Comparison of ENCODE assay signal across 8 mouse cellular contexts in the genomic region with DNA sequence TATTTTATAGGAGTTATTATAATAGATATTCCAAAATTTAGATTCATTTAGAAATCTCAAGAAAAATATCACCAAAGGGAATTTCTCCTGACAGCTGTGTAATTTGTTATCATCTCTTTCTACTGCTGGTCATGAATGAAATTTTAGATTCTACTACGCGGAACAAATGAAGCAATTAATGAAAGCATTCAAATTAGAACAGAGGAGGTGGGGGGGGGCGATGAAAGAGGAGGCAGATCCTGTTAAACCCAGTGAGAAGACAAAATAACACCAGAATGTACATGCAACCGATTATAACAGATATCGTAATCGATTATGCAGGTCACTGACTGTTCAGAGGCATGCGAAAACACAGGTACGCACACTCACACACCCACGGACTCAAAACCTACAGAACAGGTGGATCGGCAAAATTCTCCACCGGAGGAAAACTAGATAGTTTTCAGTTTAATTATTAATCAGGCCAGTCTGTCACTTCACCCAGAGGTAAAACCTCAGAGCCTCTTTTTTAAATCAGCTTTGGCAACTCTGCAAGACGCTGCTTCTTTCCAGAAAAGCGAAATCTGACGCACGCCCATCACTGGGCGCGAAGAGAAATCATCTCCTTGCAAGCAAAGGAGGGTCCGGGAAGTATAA. TPM values are rescaled to one million over a fixed set of nuclear protein-coding genes. Genes with fewer than 3 reads are reported as not detected.
A peak's percentile ranks its signal among the peaks of the same experiment; 100 is the strongest.
DNase-seq lines count a peak whose midpoint lies in the region; ATAC-seq and TF ChIP-seq lines count a peak whose summit lies in the region.

No protein-coding gene starts in this region.

- no peaks in the 10 kb centered on the region for H3K27me3 ChIP-seq in heart, embryonic 11.5 days (ENCODE audit: control insufficient read depth, insufficient read depth, low read length)
- H3K27me3 ChIP-seq in CH12.LX (replicated peaks) = no peaks in the 10 kb centered on the region
- H3K27me3 ChIP-seq in forebrain, embryonic 13.5 days = no peaks in the 10 kb centered on the region
- 0 out of 2 replicates have a peak, but pooled peaks cover 3% of the 10 kb centered on the region for H3K27me3 ChIP-seq in limb, embryonic 10.5 days (ENCODE audit: low read depth, poor library complexity, severe bottlenecking)
- no peaks in the 10 kb centered on the region for H3K27me3 ChIP-seq in neural tube, embryonic 14.5 days (ENCODE audit: control insufficient read depth, insufficient read depth, low read length)

- dilution Hi-C loops in CH12.LX (cut with MboI; ENCODE audit: extremely low pct_ligation_motif_present, extremely low pct_unique_long_range_greater_than_20kb, low sequenced_read_pairs) = no loop called here

- DNase-seq in heart, postnatal 25 days (ENCODE audit: low spot score) = no peak
- no peak for DNase-seq in CH12.LX (ENCODE audit: extremely low read depth)
- no peak for DNase-seq in limb, embryonic 10.5 days (ENCODE audit: low spot score)
- DNase-seq in cerebellum, adult 18-20 months = no peak

- peak overlapping the region; percentile 78 for H3K4me2 ChIP-seq in heart, embryonic 11.5 days
- H3K4me2 ChIP-seq in CH12.LX (ENCODE audit: insufficient read depth, low read depth, poor library complexity, severe bottlenecking) = peak overlapping the region; percentile 91
- peak overlapping the region; percentile 74 for H3K4me2 ChIP-seq in forebrain, embryonic 13.5 days
- peak overlapping the region; percentile 63 for H3K4me2 ChIP-seq in neural tube, embryonic 14.5 days (ENCODE audit: low read depth, low read length)

- no peak for TF ChIP-seq CTCF in CH12.LX (conservative IDR thresholded peaks at IDR 0.05 in 1 of 2, IDR thresholded peaks at IDR 0.05 in 1 of 2; ENCODE audit: low read depth in 2 of 2, low read length in 2 of 2)

- H3K79me2 ChIP-seq in CH12.LX (replicated peaks; ENCODE audit: control insufficient read depth, extremely low read depth, insufficient read depth, poor library complexity, severe bottlenecking) = 0 out of 2 replicates have a peak, but pooled peaks cover 6% of the 10 kb centered on the region

- TF ChIP-seq RAD21 in CH12.LX (IDR thresholded peaks at IDR 0.05; ENCODE audit: low read depth, low read length) = no peak

- no peaks in the 10 kb centered on the region for H3K4me1 ChIP-seq in heart, embryonic 11.5 days (ENCODE audit: control insufficient read depth, insufficient read depth, low read length)
- peaks cover 4 to 14% of the 10 kb centered on the region in 2 experiments; a peak in 3 of 4 replicates for H3K4me1 ChIP-seq in CH12.LX (ENCODE audit: control insufficient read depth in 1 of 2, insufficient read depth in 2 of 2)
- peaks cover 21% of the 10 kb centered on the region for H3K4me1 ChIP-seq in forebrain, embryonic 13.5 days
- peaks cover 6% of the 10 kb centered on the region; the same call in 1 of the 2 replicates for H3K4me1 ChIP-seq in limb, embryonic 10.5 days
- peaks cover 6% of the 10 kb centered on the region; the same call in 1 of the 2 replicates for H3K4me1 ChIP-seq in neural tube, embryonic 14.5 days (ENCODE audit: control insufficient read depth, insufficient read depth, low read length)

- no peak for TF ChIP-seq POLR2A in CH12.LX (IDR thresholded peaks at IDR 0.05; ENCODE audit: low read depth, low read length)

- WGBS in heart, embryonic 11.5 days (ENCODE audit: insufficient replicate concordance) = 5% methylated on average over 18 of the region's 18 CpGs
- WGBS in forebrain, embryonic 13.5 days = 2% methylated on average over 18 of the region's 18 CpGs
- WGBS in limb, embryonic 10.5 days = 5% methylated on average over 18 of the region's 18 CpGs
- 2% methylated on average over 18 of the region's 18 CpGs for WGBS in neural tube, embryonic 14.5 days

- H3K9me3 ChIP-seq in heart, embryonic 11.5 days (replicated peaks; ENCODE audit: control insufficient read depth, low read length) = no peaks in the 10 kb centered on the region
- no peaks in the 10 kb centered on the region for H3K9me3 ChIP-seq in CH12.LX (replicated peaks; ENCODE audit: low read length)
- no peaks in the 10 kb centered on the region for H3K9me3 ChIP-seq in forebrain, embryonic 13.5 days (replicated peaks)
- H3K9me3 ChIP-seq in limb, embryonic 10.5 days (replicated peaks) = no peaks in the 10 kb centered on the region
- H3K9me3 ChIP-seq in neural tube, embryonic 14.5 days (ENCODE audit: control insufficient read depth, low read length) = no peaks in the 10 kb centered on the region

- no peak overlapping the region for H3K27ac ChIP-seq in heart, embryonic 11.5 days (ENCODE audit: low read depth, low read length)
- H3K27ac ChIP-seq in CH12.LX (ENCODE audit: insufficient read depth, low read depth) = no peak overlapping the region
- peak overlapping the region; percentile 90 for H3K27ac ChIP-seq in forebrain, embryonic 13.5 days
- H3K27ac ChIP-seq in limb, embryonic 10.5 days = peak overlapping the region; percentile 86
- H3K27ac ChIP-seq in neural tube, embryonic 14.5 days (ENCODE audit: low read depth, low read length) = peak overlapping the region; percentile 76

- H3K9ac ChIP-seq in heart, embryonic 11.5 days (ENCODE audit: low read depth, low read length) = peak overlapping the region; percentile 69
- peak overlapping the region; percentile 54 for H3K9ac ChIP-seq in CH12.LX (ENCODE audit: insufficient read depth, low read depth)
- H3K9ac ChIP-seq in forebrain, embryonic 13.5 days = peak overlapping the region; percentile 87
- peak overlapping the region; percentile 68 for H3K9ac ChIP-seq in neural tube, embryonic 14.5 days (replicated peaks; ENCODE audit: low read depth, low read length)

- intact Hi-C loops in heart, postnatal 25 days (cut with DNase I) = no loop called here

- no peak for TF ChIP-seq EP300 in CH12.LX (IDR thresholded peaks at IDR 0.05; ENCODE audit: low read length)

- in situ Hi-C loops in CH12.LX (cut with MboI; ENCODE audit: low pct_ligation_motif_present, low pct_unique_long_range_greater_than_20kb, low sequenced_read_pairs) = no loop called here

- H3K4me3 ChIP-seq in heart, embryonic 11.5 days (ENCODE audit: low read depth, low read length) = peak overlapping the region; percentile 60
- peak overlapping the region; percentile 74 to 80 (median 75) for H3K4me3 ChIP-seq in CH12.LX (replicated peaks in 1 of 3; ENCODE audit: low read depth in 2 of 3, low read length in 2 of 3, poor library complexity in 1 of 3)
- H3K4me3 ChIP-seq in forebrain, embryonic 13.5 days = peak overlapping the region; percentile 82
- peak overlapping the region; percentile 76 for H3K4me3 ChIP-seq in limb, embryonic 10.5 days
- H3K4me3 ChIP-seq in neural tube, embryonic 14.5 days (ENCODE audit: low read depth, low read length) = peak overlapping the region; percentile 61

- no peaks in the 10 kb centered on the region for H3K36me3 ChIP-seq in heart, embryonic 11.5 days (ENCODE audit: control insufficient read depth, insufficient read depth, low read length)
- H3K36me3 ChIP-seq in CH12.LX (replicated peaks in 1 of 2; ENCODE audit: control insufficient read depth in 1 of 2, insufficient read depth in 1 of 2, low read length in 1 of 2) = no peaks in the 10 kb centered on the region
- H3K36me3 ChIP-seq in forebrain, embryonic 13.5 days (ENCODE audit: poor library complexity, severe bottlenecking) = no peaks in the 10 kb centered on the region
- no peaks in the 10 kb centered on the region for H3K36me3 ChIP-seq in limb, embryonic 10.5 days
- H3K36me3 ChIP-seq in neural tube, embryonic 14.5 days (ENCODE audit: control insufficient read depth, insufficient read depth, low read length) = no peaks in the 10 kb centered on the region

- ATAC-seq in heart, embryonic 11.5 days (replicated peaks; ENCODE audit: insufficient number of reproducible peaks, low FRiP score, low TSS enrichment) = no peak
- ATAC-seq in forebrain, embryonic 13.5 days = 0 out of 2 replicates have a peak, but pooled peaks have one; percentile 0
- ATAC-seq in neural tube, embryonic 14.5 days (ENCODE audit: low read depth) = no peak
- ATAC-seq in activated CD4-positive, CD25-positive, alpha-beta regulatory T cell, adult 4 months = no peak

TF ChIP-seq in CH12.LX, 34 proteins besides CTCF, POLR2A, EP300 and RAD21 (continues in another document):
- TF ChIP-seq TCF12 (IDR thresholded peaks at IDR 0.05; ENCODE audit: low read depth, low read length) = no peak
- TF ChIP-seq GABPA (IDR thresholded peaks at IDR 0.05; ENCODE audit: insufficient replicate concordance, low read depth, low read length) = no peak
- TF ChIP-seq E2F4 (IDR thresholded peaks at IDR 0.05; ENCODE audit: insufficient replicate concordance, low read depth, low read length) = no peak
- no peak for TF ChIP-seq SMC3 (IDR thresholded peaks at IDR 0.05; ENCODE audit: low read depth, low read length)
- no peak for TF ChIP-seq MYC (IDR thresholded peaks at IDR 0.05; ENCODE audit: low read depth, low read length)
- no peak for TF ChIP-seq HCFC1 (IDR thresholded peaks at IDR 0.05; ENCODE audit: low read depth, low read length)
- no peak for TF ChIP-seq MAZ (IDR thresholded peaks at IDR 0.05; ENCODE audit: low read depth, low read length)
- no peak for TF ChIP-seq ZKSCAN1 (IDR thresholded peaks at IDR 0.05; ENCODE audit: borderline replicate concordance, low read depth, low read length)
- no peak for TF ChIP-seq KAT2A (IDR thresholded peaks at IDR 0.05; ENCODE audit: insufficient replicate concordance, low read length)
- TF ChIP-seq IRF4 (IDR thresholded peaks at IDR 0.05; ENCODE audit: low read depth, low read length) = no peak
- no peak for TF ChIP-seq ZNF384 (IDR thresholded peaks at IDR 0.05; ENCODE audit: low read depth, low read length)
- no peak for TF ChIP-seq ETS1 (conservative IDR thresholded peaks at IDR 0.05; ENCODE audit: low read depth, low read length)
- no peak for TF ChIP-seq ZC3H11A (IDR thresholded peaks at IDR 0.05; ENCODE audit: low read depth, low read length)
- no peak for TF ChIP-seq RCOR1 (conservative IDR thresholded peaks at IDR 0.05; ENCODE audit: low read depth, low read length)
- no peak for TF ChIP-seq JUN (IDR thresholded peaks at IDR 0.05; ENCODE audit: insufficient read depth, low read depth, low read length)
- TF ChIP-seq JUND (conservative IDR thresholded peaks at IDR 0.05; ENCODE audit: low read depth, low read length) = no peak
- no peak for TF ChIP-seq NELFE (IDR thresholded peaks at IDR 0.05; ENCODE audit: low read depth, low read length)

RNA-seq across cellular contexts. Expression of a gene that starts 0.8 kb away (rescaled TPM):
- polyA plus RNA-seq in heart, embryonic 11.5 days (2014; fragmentation: Nextera tagmentation; extraction: Ambion mirVana) = 6.0 and 6.7 TPM in 2 replicates
- 1 to 10 TPM; 4.4 to 4.6 TPM for total RNA-seq in heart, postnatal 25 days (2021)
- total RNA-seq in CH12.LX (2012; rRNA removed) (3.2 and 6.3 TPM in 2 replicates), CH12.LX (2014; rRNA removed) (3.4 and 4.0 TPM in 2 replicates)
- polyA plus RNA-seq in CH12.LX (2012; ENCODE audit: insufficient read length, low read depth) = 2.2 and 2.3 TPM in 2 replicates
- 26.7 and 29.7 TPM in 2 replicates for polyA plus RNA-seq in forebrain, embryonic 13.5 days (2015; fragmentation: Nextera tagmentation; extraction: Ambion mirVana)
- polyA plus RNA-seq in limb, embryonic 10.5 days (2016; fragmentation: Nextera tagmentation; extraction: Ambion mirVana) = 3.0 and 3.6 TPM in 2 replicates
- 33.7 and 55.3 TPM in 2 replicates for polyA plus RNA-seq in neural tube, embryonic 14.5 days (2014; fragmentation: Nextera tagmentation; extraction: Ambion mirVana)
- 1 to 10 TPM; 7.4 to 8.5 TPM for polyA plus RNA-seq in activated CD4-positive, CD25-positive, alpha-beta regulatory T cell, adult 4 months (2017; shearing (Covaris generic))

Comparison
In these comparisons a context has a peak if more than half of its experiments do, and no peak if none do; other contexts are left out.
1. H3K27ac ChIP-seq: peak in forebrain, embryonic 13.5 days (single experiment), limb, embryonic 10.5 days (single experiment) and neural tube, embryonic 14.5 days (single experiment); none in heart, embryonic 11.5 days (single experiment) and CH12.LX (single experiment).
2. Peak in every context shown above with its lines, with median percentiles within 50 percentile points of each other: H3K4me2 ChIP-seq, H3K4me3 ChIP-seq and H3K9ac ChIP-seq.